Mouse (Mus musculus) testis, adult 2 months (tissue): Measurements from ENCODE around the gene Kat6b.

Experiments used
- CTCF ChIP-seq: fragments of 200-500 bp; IDR thresholded peaks from 2 replicates; pipeline ENCODE4 v1.5.1; 2012; ENCODE audit warnings: low read depth, mild to moderate bottlenecking, inconsistent platforms, low read length, moderate library complexity; ENCODE audit not compliant: control insufficient read depth, insufficient read depth, insufficient replicate concordance
- POLR2A ChIP-seq: fragments of 200-500 bp; IDR thresholded peaks from 2 replicates; pipeline ENCODE4 v1.6.1; 2012; ENCODE audit warnings: low read depth, mild to moderate bottlenecking, inconsistent platforms, low read length, moderate library complexity; ENCODE audit not compliant: control insufficient read depth

DNA sequence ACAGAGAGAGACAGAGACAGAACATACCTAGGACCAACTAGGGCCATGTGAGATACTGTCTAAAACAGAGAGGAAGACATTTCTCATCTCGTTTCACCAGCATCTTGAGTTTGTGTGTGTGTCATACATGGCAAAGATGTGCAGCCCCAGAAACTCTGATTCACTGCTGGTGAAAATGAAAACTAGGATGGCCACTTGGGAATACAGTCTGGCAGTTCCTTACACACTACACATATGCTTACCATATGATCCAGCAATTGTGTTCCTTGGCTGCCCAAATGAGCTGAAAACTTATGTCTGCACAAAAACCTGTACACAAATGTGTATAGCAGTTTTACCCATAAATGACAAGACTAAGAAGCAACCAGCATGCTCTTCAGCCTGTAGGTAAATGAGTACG, 40.7 kb upstream of the Kat6b start:
- TF ChIP-seq CTCF (no peak), POLR2A (no peak)
